Comparison of ENCODE assay signal across 10 mouse cellular contexts in the genomic region with DNA sequence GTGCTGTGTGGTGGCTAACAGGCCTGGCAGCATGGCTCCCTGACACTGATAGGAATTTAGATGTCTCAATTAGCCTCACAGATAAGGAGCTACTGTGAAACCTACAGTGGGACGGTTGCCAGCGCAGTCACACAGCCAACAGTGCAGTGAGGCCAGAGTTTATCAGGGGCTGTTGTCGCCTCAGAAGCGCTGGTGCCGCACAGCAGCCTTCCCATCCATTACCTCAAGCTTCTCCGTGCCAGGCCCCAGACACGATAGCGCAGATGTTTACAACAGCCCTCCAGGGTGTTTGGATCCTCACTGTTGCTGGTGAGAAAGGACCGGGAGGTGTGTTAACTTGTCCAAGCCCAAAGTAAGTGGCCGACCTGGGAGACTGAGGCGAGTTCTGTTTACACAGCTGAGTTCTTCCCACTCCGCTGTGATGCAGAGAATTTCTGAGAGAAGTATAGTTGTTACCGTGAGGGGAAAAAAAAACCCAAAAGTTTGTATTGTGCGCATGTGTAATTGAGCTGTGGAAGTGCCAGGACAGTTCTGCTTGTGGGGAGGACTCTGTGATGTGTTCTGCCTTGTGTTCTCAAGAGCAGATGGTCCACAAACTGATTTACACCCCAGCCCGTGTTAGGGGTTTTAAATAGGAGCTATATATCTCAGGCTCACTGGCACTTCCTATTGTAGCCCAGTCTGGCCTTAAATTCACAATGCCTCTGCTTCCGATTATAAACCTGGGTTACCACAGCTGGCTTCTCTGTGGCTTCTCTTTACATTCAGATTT. TPM values are rescaled to one million over a fixed set of nuclear protein-coding genes. Genes with fewer than 3 reads are reported as not detected.
DNase-seq lines count a peak whose midpoint lies in the region; ATAC-seq and TF ChIP-seq lines count a peak whose summit lies in the region.
"Had no signal": no experiment of that assay in that cellular context is flagged by ENCODE, and none has a peak within 500 bp of the region (broad histone marks: within the 10 kb centered on the region; RNA-seq: fewer than 3 reads in every experiment).

No protein-coding gene starts in this region.

- peaks cover 54% of the 10 kb centered on the region for H3K36me3 ChIP-seq in hindbrain, embryonic 14.5 days (replicated peaks; ENCODE audit: control insufficient read depth, insufficient read depth)
- peaks cover 40% of the 10 kb centered on the region for H3K36me3 ChIP-seq in neural tube, embryonic 15.5 days
- H3K36me3 ChIP-seq in forebrain, embryonic 11.5 days (ENCODE audit: control insufficient read depth, insufficient read depth, low read length): peaks cover 3% of the 10 kb centered on the region; the same call in 1 of the 2 replicates

- intact Hi-C loops in left cerebral cortex, postnatal 4 days (cut with DNase I): no loop called here
- intact Hi-C loops in left cerebral cortex, adult 2 months (cut with DNase I): loop anchor here (5.0 kb wide), 1 partner anchor 46 kb away; no protein-coding TSS in a partner anchor

- H3K4me1 ChIP-seq in hindbrain, embryonic 14.5 days (replicated peaks; ENCODE audit: control insufficient read depth, insufficient read depth, low read length): no peaks in the 10 kb centered on the region
- H3K4me1 ChIP-seq in neural tube, embryonic 15.5 days: peaks cover 15% of the 10 kb centered on the region
- no peaks in the 10 kb centered on the region for H3K4me1 ChIP-seq in forebrain, embryonic 11.5 days (replicated peaks; ENCODE audit: control insufficient read depth, insufficient read depth, low read length)

- ATAC-seq in granulocyte monocyte progenitor cell, adult 5-6 weeks (replicated peaks; ENCODE audit: poor library complexity, severe bottlenecking): 0 out of 2 replicates have a peak, but pooled peaks have one; percentile 17
- peak; percentile 51; the same call in 1 of the 2 replicates for ATAC-seq in hindbrain, embryonic 14.5 days (ENCODE audit: low FRiP score)
- peak; percentile 86 for ATAC-seq in neural tube, embryonic 15.5 days (ENCODE audit: low FRiP score)
- no peak for ATAC-seq in forebrain, embryonic 11.5 days (replicated peaks; ENCODE audit: low FRiP score)
- ATAC-seq: Patski had no signal

- H3K4me2 ChIP-seq in hindbrain, embryonic 14.5 days (replicated peaks): no peak overlapping the region
- H3K4me2 ChIP-seq in neural tube, embryonic 15.5 days: peak overlapping the region; percentile 40
- no peak overlapping the region for H3K4me2 ChIP-seq in forebrain, embryonic 11.5 days (ENCODE audit: low read depth, low read length, severe bottlenecking)

- 54% methylated on average over 16 of the region's 16 CpGs for WGBS in hindbrain, embryonic 14.5 days
- 8% methylated on average over 16 of the region's 16 CpGs for WGBS in neural tube, embryonic 15.5 days
- 90% methylated on average over 16 of the region's 16 CpGs for WGBS in forebrain, embryonic 11.5 days

- H3K9ac ChIP-seq in hindbrain, embryonic 14.5 days: no peak overlapping the region
- H3K9ac ChIP-seq in neural tube, embryonic 15.5 days (replicated peaks): no peak overlapping the region
- no peak overlapping the region for H3K9ac ChIP-seq in forebrain, embryonic 11.5 days (ENCODE audit: low read length)

- no peaks in the 10 kb centered on the region for H3K27me3 ChIP-seq in hindbrain, embryonic 14.5 days (ENCODE audit: control insufficient read depth, insufficient read depth, low read length)
- H3K27me3 ChIP-seq in neural tube, embryonic 15.5 days (replicated peaks): no peaks in the 10 kb centered on the region
- no peaks in the 10 kb centered on the region for H3K27me3 ChIP-seq in forebrain, embryonic 11.5 days (ENCODE audit: control insufficient read depth, insufficient read depth, low read length)
- H3K27me3 ChIP-seq: Patski had no signal

- no peak overlapping the region for H3K4me3 ChIP-seq in left cerebral cortex, adult 2 months
- no peak overlapping the region for H3K4me3 ChIP-seq in hindbrain, embryonic 14.5 days (replicated peaks; ENCODE audit: low read length)
- H3K4me3 ChIP-seq in neural tube, embryonic 15.5 days (replicated peaks): no peak overlapping the region
- H3K4me3 ChIP-seq in forebrain, embryonic 11.5 days (ENCODE audit: low read depth, low read length): no peak overlapping the region

- no peak for TF ChIP-seq CTCF in left cerebral cortex, adult 2 months (IDR thresholded peaks at IDR 0.05)

- H3K27ac ChIP-seq in left cerebral cortex, adult 2 months: no peak overlapping the region
- no peak overlapping the region for H3K27ac ChIP-seq in hindbrain, embryonic 14.5 days
- H3K27ac ChIP-seq in neural tube, embryonic 15.5 days (replicated peaks): peak overlapping the region; percentile 76
- H3K27ac ChIP-seq in forebrain, embryonic 11.5 days (ENCODE audit: low read depth, low read length): no peak overlapping the region

- peak; percentile 16 for DNase-seq in left cerebral cortex, postnatal 4 days
- no peak for DNase-seq in left cerebral cortex, adult 2 months (ENCODE audit: extremely low spot score in 1 of 2, low spot score in 2 of 2)
- no peak for DNase-seq in hindbrain, embryonic 14.5 days (ENCODE audit: low spot score)
- no peak for DNase-seq in lung, postnatal 4 days
- no peak for DNase-seq in B cell, adult 2 months
- no peak for DNase-seq in forebrain, embryonic 11.5 days (ENCODE audit: low spot score)

- H3K9me3 ChIP-seq in hindbrain, embryonic 14.5 days (ENCODE audit: control insufficient read depth, low read length): no peaks in the 10 kb centered on the region
- no peaks in the 10 kb centered on the region for H3K9me3 ChIP-seq in neural tube, embryonic 15.5 days (replicated peaks)
- no peaks in the 10 kb centered on the region for H3K9me3 ChIP-seq in forebrain, embryonic 11.5 days (ENCODE audit: control insufficient read depth, low read length)

RNA-seq across cellular contexts. Expression of a gene that starts 23.7 kb away (rescaled TPM):
- total RNA-seq in left cerebral cortex, postnatal 4 days (2021): 10 to 100 TPM; 13.8 to 16.2 TPM
- total RNA-seq in left cerebral cortex, adult 2 months (2021): 10 to 100 TPM; 16.2 to 17.2 TPM
- 19.1 and 19.5 TPM in 2 replicates for total RNA-seq in granulocyte monocyte progenitor cell, adult 5-6 weeks (2014; fragmentation: Nextera tagmentation)
- 19.3 and 19.9 TPM in 2 replicates for total RNA-seq in granulocyte monocyte progenitor cell, adult 5-6 weeks (2017)
- 10.9 and 11.6 TPM in 2 replicates for polyA plus RNA-seq in hindbrain, embryonic 14.5 days (2014; fragmentation: Nextera tagmentation; extraction: Ambion mirVana)
- polyA plus RNA-seq in neural tube, embryonic 15.5 days (2015; fragmentation: Nextera tagmentation; extraction: Ambion mirVana): 13.7 and 15.4 TPM in 2 replicates
- polyA plus RNA-seq in forebrain, embryonic 11.5 days (2014; fragmentation: Nextera tagmentation; extraction: Ambion mirVana): 13.5 and 14.4 TPM in 2 replicates

RNA-seq across cellular contexts. Expression of a gene that starts 26.2 kb away (rescaled TPM):
- not detected for total RNA-seq in left cerebral cortex, postnatal 4 days (2021)
- total RNA-seq in left cerebral cortex, adult 2 months (2021): not detected
- total RNA-seq in granulocyte monocyte progenitor cell, adult 5-6 weeks (2014; fragmentation: Nextera tagmentation): 0.39 and 1.2 TPM in 2 replicates
- 0.65 and 1.5 TPM in 2 replicates for total RNA-seq in granulocyte monocyte progenitor cell, adult 5-6 weeks (2017)
- 0.39 TPM in 1 of 2 replicates, not detected in the other for polyA plus RNA-seq in hindbrain, embryonic 14.5 days (2014; fragmentation: Nextera tagmentation; extraction: Ambion mirVana)
- polyA plus RNA-seq in neural tube, embryonic 15.5 days (2015; fragmentation: Nextera tagmentation; extraction: Ambion mirVana): 0.40 and 0.45 TPM in 2 replicates
- polyA plus RNA-seq in forebrain, embryonic 11.5 days (2014; fragmentation: Nextera tagmentation; extraction: Ambion mirVana): 0.72 and 0.85 TPM in 2 replicates
- total RNA-seq: left cerebral cortex, adult 18-20 months had no signal

RNA-seq across cellular contexts. Expression of a gene that starts 28.6 kb away (rescaled TPM):
- 10 to 100 TPM; 67.5 to 71.1 TPM for total RNA-seq in left cerebral cortex, postnatal 4 days (2021)
- total RNA-seq in left cerebral cortex, adult 2 months (2021): 10 to 100 TPM; 57.5 to 58.9 TPM
- 32.5 and 53.8 TPM in 2 replicates for total RNA-seq in granulocyte monocyte progenitor cell, adult 5-6 weeks (2014; fragmentation: Nextera tagmentation)
- 31.3 and 46.7 TPM in 2 replicates for total RNA-seq in granulocyte monocyte progenitor cell, adult 5-6 weeks (2017)
- polyA plus RNA-seq in hindbrain, embryonic 14.5 days (2014; fragmentation: Nextera tagmentation; extraction: Ambion mirVana): 113 and 115 TPM in 2 replicates
- 99.8 and 112 TPM in 2 replicates for polyA plus RNA-seq in neural tube, embryonic 15.5 days (2015; fragmentation: Nextera tagmentation; extraction: Ambion mirVana)
- polyA plus RNA-seq in forebrain, embryonic 11.5 days (2014; fragmentation: Nextera tagmentation; extraction: Ambion mirVana): 112 and 117 TPM in 2 replicates

RNA-seq across cellular contexts. Expression of a gene that starts 58.2 kb away (rescaled TPM):
- 10 to 100 TPM; 11.5 to 12.3 TPM for total RNA-seq in left cerebral cortex, postnatal 4 days (2021)
- total RNA-seq in left cerebral cortex, adult 2 months (2021): 1 to 10 TPM; 5.9 to 8.1 TPM
- total RNA-seq in granulocyte monocyte progenitor cell, adult 5-6 weeks (2014; fragmentation: Nextera tagmentation): 31.2 and 35.0 TPM in 2 replicates
- total RNA-seq in granulocyte monocyte progenitor cell, adult 5-6 weeks (2017): 50.1 and 72.7 TPM in 2 replicates
- 13.1 and 14.2 TPM in 2 replicates for polyA plus RNA-seq in hindbrain, embryonic 14.5 days (2014; fragmentation: Nextera tagmentation; extraction: Ambion mirVana)
- 12.9 and 17.0 TPM in 2 replicates for polyA plus RNA-seq in neural tube, embryonic 15.5 days (2015; fragmentation: Nextera tagmentation; extraction: Ambion mirVana)
- 41.4 and 42.6 TPM in 2 replicates for polyA plus RNA-seq in forebrain, embryonic 11.5 days (2014; fragmentation: Nextera tagmentation; extraction: Ambion mirVana)
